Mouse (Mus musculus): ENCODE measurements around the gene Iqschfp.

The Iqschfp gene

DNA sequence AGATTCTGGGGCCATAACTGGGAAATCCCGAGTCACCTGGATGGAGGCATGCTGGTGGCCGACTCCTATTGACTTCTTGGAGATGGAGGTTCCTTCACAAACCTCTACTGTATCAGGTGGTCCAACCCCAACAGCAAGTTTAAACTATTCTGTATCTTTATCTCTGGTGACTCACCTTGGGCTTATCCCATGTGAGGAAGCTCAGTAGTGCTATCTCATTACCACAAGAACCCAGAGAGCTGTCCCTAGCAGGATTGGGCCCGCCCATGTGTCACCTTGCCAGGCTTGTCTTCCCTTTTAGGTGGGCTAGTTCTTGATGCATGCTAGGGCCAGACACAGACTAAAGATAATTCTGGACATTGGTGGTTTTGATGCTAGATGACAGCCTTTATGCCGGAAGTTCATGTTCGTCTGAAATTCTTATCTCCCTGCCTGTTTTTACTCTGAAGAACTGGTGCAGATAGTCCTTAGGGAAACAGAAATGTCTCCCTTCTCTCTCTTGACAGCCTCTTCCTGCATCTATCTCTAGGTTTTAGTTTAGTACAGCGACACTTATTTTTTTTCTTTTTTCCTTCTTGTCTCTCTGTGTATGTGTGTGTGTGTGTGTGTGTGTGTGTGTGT lies 607.6 kb downstream of the Iqschfp start:
- DNase-seq: no peak

DNA sequence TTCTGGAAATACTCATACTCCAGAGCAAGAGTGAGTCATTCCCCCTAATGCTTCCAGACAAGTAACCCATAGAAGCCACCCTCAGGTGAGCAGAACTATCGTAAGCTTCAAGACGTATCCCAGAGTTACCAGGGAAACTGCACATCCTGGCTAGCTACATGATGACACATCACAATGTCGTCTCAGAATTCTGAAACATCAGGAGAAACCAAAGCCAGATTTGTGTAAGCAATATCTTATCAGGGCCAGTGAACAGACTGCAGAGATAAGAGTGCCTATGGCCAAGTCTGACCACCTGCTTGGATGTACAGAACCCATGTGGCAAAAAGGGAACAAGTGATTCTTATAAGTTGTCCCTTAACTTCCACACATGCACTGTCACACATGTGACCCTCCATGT lies 612.8 kb downstream of the Iqschfp start:
- DNase-seq: no peak

DNA sequence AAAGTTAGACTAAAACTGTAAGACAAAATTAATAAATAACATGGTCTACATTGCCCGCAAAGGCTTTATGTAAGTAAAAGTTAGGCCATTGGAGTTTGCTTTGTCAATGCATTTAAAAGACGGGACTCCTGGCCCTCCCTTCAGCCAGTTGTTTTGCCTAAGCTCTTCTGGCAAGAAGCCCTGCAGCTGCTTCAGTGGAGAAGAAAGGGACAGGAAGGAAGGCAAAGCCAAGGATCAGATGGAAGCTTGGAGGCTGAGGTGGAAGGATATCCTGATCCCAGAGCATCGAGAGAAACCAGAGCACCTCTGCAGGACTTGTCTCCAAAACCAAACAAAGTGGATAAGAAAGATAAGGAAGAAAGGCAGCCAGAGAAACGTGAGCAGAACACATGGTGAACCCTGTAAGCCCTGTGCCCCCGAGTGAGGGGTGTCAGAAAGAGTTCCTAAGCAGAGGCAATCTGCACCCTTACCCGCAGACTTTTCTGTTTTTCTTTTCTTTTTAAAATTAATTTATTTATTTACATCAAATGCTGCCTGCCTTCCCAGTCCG lies 614.8 kb downstream of the Iqschfp start:
- no peak for DNase-seq

GRCm38 (mm10) chr3:68508629-68509028 lies 616.6 kb downstream of the Iqschfp start:
- DNase-seq: no peak

DNA sequence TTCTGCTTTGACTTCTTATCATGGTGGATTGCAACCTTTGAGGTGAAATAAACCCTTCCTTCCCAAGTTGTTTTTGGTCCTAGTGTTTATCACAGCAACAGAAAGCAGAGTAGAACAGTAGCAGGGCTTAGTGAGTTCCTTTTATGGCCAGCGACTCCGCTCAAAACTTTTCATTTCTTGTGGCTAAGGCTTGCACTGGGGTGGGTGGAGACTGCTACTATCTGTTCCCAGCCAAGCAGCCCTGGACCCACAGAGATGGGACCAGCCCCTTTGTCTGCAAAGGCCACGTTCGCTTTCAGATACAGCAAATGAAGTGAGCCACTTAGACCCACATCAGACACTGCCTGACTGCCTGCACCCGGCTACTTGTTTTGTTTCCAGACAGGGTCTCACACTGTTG lies 618.8 kb downstream of the Iqschfp start:
- no peak for DNase-seq

DNA sequence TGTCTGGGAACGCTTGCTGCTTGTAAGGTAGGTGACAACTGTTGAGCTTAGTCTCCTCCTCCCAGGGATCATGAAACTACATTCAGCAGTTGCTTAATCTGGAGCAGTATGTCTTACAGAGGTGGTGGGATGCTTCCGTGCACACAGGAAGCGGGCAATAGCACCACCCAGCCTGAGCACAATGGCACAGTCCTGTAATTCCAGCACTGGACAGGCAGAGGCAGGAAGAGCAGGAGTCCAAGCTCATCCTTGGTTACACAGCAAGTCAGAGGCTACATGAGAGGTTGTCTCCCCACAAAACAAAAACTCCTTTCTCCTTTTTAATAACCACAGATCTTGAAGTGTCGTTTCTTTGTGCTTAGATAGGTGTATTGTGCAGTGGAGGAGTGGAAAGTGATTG lies 619.7 kb downstream of the Iqschfp start:
- no peak for DNase-seq

GRCm38 (mm10) chr3:68512327-68512726 lies 620.3 kb downstream of the Iqschfp start:
- no peak for DNase-seq

- no peak for DNase-seq
Observed at GRCm38 (mm10) chr3:68513340-68514119, 621.5 kb downstream of the Iqschfp start.

- DNase-seq: no peak
Observed at GRCm38 (mm10) chr3:68514120-68514497, 622.1 kb downstream of the Iqschfp start.

GRCm38 (mm10) chr3:68514717-68515116 lies 622.7 kb downstream of the Iqschfp start:
- no peak for DNase-seq

DNA sequence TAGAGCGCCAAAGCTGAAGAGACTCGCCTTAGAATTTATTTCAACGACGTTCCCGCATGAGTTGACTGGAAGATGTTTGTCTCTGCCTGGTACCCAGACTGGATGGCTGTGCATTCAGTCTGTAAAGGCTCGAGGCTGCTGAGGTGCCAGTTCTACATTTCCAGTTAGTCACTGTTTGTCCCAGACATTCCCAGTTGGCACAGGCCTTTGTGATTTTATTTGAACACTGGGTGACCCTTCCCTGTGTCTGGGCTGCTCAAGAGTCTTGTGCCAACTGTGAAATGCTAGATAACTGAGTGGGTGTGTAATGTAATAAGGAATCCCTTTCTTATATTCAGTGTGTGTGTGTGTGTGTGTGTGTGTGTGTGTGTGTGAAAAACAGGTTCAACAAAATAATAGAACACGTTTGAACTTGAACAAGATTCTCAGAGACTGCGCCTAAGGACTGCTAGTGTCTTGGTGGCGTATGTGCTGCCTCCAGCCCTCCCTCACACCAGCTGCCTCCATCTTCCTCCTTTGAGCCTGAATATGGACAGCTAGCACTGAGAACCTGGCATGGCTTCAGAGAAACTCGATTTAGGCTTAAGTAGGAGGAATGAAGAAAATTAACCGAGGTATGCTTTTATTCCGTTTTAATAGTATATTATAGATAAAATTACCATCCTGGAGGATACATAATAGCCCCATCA lies 624.5 kb downstream of the Iqschfp start:
- DNase-seq: no peak

DNA sequence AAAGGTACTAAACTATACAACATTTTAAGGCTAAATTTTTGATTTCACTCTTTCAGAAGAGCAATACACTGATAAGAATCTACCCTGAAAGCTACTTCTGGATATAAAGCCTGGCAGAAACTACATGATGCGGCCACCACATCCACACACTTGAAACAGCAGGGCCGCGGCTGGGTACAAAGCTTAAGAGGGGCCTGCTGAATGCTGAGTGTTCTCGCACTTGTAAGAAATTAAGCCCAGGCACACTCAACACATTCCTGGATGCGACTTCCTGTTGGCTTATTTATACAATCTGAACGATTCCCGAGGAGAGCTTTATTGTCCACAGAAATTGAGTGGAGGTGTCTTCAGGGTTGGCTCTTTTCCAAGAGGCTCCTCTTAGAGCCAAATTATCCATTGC lies 625.2 kb downstream of the Iqschfp start:
- no peak for DNase-seq

GRCm38 (mm10) chr3:68518041-68518440 lies 626.0 kb downstream of the Iqschfp start:
- DNase-seq: no peak

- DNase-seq: no peak
Observed at GRCm38 (mm10) chr3:68518586-68518985, 626.6 kb downstream of the Iqschfp start.

DNA sequence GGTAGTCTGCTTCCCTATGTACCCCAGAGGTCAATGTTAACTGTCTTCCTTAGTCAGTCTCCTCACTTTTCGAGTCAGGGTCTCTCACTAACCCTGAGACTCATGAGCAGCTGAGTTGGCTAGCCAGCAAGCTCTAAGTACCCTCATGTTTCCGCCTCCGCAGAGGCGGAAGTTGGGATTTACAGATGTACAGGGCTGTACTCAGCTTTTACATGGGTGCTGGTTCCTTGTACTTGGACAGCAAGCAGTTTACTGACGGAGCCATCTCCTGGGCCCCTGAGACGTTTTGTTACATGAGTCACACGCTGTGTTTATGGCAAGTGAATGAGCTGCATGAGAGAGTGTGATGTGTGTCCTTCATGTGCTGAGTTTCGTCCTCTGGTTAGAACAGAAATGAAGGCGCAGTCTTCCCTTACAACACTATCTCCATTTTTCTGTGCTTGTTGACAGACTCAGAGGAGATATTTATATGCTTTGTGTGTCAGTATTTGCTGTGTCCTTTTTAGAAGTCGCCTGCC lies 633.4 kb downstream of the Iqschfp start:
- DNase-seq: no peak

GRCm38 (mm10) chr3:68526416-68526815 lies 634.4 kb downstream of the Iqschfp start:
- DNase-seq: no peak

DNA sequence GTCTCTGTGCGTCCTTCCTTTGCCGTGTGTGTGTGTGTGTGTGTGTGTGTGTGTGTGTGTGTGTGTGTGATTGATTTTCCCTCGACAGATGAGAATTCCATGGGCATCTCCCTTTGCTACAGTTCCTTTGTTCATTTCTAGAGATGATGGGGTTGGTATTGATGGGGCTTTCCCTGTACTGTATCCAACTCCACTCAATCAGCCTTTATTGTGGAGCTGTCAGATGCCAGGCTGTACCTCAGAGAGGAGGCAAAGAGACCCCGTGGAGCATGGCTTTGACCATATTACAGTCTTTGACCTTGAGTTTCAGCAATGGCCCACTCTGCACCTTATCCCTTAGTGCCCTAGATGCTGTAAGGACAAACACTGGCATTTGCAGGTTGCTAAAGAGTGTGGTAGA lies 635.1 kb downstream of the Iqschfp start:
- no peak for DNase-seq

DNA sequence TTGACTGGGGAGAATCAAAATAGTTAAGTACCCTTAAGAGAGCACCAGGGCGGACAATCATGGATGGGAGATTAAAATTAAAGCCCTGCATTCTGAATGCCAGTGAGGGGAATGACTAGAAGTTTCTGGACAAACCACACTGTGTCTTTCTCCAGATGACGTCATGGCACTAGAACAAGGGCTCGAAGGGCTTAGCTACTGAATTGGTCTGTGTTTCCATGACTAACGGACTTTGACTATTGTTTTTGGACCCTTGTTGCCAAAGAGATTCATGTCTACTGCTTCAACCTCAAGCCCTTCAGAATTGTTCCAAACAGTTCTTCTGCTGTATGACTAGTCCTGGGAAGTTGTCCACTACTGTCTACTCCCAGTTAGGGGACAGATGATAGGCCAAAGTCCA lies 639.9 kb downstream of the Iqschfp start:
- DNase-seq: no peak

GRCm38 (mm10) chr3:68534571-68535051 lies 642.6 kb downstream of the Iqschfp start:
- DNase-seq: no peak

DNA sequence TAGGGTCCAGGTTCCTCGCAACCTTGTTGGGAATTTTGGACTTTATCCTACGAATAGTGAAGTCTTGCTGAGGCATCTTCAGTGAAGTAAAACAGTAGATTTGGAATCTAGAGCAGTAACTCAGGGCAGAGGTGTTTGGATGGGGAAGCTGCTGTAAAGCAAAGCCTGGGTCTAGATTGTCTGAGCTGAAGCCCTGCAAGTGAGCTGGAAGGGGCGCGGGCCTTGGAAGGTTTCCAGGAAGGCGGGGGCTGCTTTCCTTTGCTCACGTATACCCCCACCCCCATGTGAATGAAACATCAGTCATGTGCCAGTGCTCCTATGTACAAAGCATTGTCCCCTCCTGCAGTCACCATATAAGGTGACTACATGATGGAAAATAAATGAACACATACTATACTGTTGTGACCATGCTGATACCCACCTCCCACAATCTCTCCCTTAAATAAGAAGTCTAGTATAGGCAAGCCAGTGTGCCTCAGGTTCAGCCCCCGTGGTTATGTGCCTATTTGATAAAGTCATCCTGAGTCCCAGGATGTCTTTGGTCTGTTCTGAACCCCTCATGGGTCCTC lies 643.2 kb downstream of the Iqschfp start:
- no peak for DNase-seq

DNA sequence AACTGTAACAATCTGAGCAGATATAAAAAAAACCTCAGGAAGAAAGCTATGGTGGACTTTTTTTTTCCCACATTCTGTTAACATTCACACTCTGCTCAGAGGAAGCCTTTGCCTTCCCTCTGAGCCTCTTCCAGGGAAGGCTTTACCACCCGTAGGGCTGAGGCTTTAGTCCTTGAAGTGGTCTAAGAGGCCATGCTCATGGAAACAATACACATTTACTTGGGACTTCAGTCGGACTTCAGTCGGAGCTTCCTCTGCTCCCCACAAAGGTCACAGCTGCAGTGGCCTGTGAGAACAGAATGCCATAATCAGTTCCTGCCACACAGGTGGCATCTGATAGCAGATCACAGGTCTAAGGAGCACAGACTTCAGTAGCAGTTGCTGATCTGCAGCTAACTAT lies 644.0 kb downstream of the Iqschfp start:
- DNase-seq: no peak

- no peak for DNase-seq
Observed at GRCm38 (mm10) chr3:68541688-68542087, 649.7 kb downstream of the Iqschfp start.

DNA sequence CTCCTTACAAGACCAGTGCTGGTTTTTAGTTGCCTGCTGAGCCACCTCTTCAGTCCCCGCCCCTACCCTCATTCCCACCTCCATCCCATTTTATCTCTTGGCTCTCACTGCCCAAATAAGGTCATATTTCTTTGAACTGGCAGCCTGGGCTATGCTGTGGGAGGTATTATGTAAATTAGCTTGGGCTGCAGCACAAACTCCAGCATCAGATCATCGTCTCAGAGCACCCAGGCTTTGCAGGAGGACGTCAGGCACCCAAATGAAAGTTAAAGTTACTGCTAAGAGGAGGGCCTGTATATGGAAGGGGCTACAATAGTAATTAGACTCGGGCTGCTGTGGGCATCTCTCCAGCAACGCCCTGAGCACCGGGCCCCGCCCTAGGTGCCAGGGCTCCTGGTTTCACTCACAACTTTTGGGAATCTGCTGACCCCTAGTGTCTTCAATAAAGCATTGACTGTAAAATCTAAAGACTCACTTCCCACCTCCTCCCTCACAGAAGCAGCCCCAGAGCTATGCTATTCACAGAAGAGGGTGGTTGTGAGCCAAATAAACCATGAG lies 651.0 kb downstream of the Iqschfp start:
- peak; percentile 48 for DNase-seq
